25 mouse cellular contexts compared by ENCODE assay signal in the genomic region with DNA sequence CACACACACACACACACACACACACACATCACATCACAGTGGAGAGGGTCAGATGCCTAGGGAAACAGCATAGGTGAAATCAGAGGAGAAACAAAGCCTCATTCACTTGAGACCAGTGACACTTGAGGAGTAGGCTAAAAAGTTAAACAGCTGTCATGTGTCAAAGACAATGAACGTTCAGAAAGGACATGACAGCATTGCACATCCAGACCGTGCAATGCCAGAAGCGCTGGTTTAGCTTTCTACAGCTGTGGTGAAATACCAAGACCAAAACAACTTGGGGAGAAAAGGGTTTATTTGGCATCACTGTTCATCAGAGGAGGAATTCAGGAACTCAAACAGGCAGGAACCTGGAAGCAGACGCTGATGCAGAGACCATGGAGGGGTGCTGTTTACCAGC.
"Had no signal": no experiment of that assay in that cellular context is flagged by ENCODE, and none has a peak within 500 bp of the region (broad histone marks: within the 10 kb centered on the region; RNA-seq: fewer than 3 reads in every experiment).

No protein-coding gene starts in this region.

- H3K27me3 ChIP-seq: heart, embryonic 13.5 days; heart, embryonic 15.5 days; hindbrain, embryonic 13.5 days; hindbrain, embryonic 15.5 days; kidney, embryonic 15.5 days; limb, embryonic 12.5 days had no signal

- H3K4me3 ChIP-seq: heart, adult 2 months; heart, embryonic 13.5 days; heart, embryonic 15.5 days; hindbrain, embryonic 13.5 days; hindbrain, embryonic 15.5 days; kidney, embryonic 15.5 days; limb, embryonic 12.5 days had no signal

- DNase-seq: forebrain, postnatal 0 days; gastrocnemius, postnatal 14 days; gastrocnemius, postnatal 36 days; heart, adult 11 months; heart, adult 2 months; heart, postnatal 14 days; heart, postnatal 36 days; kidney, adult 11 months; kidney, adult 2 months; kidney, adult 9 months; kidney, postnatal 14 days; kidney, postnatal 36 days; layer of hippocampus, adult 9-11 months; layer of hippocampus, postnatal 36 days; left cerebral cortex, postnatal 4 days had no signal

- H3K36me3 ChIP-seq: heart, embryonic 13.5 days; heart, embryonic 15.5 days; hindbrain, embryonic 13.5 days; hindbrain, embryonic 15.5 days; kidney, embryonic 15.5 days; limb, embryonic 12.5 days had no signal

- H3K9me3 ChIP-seq: heart, embryonic 13.5 days; heart, embryonic 15.5 days; hindbrain, embryonic 13.5 days; hindbrain, embryonic 15.5 days; kidney, embryonic 15.5 days; limb, embryonic 12.5 days had no signal

- H3K4me1 ChIP-seq: hindbrain, embryonic 13.5 days; hindbrain, embryonic 15.5 days; kidney, embryonic 15.5 days; limb, embryonic 12.5 days had no signal

- H3K27ac ChIP-seq: heart, adult 2 months; heart, embryonic 13.5 days; heart, embryonic 15.5 days; hindbrain, embryonic 13.5 days; hindbrain, embryonic 15.5 days; hindbrain, postnatal 0 days; kidney, embryonic 15.5 days; kidney, postnatal 0 days; limb, embryonic 12.5 days had no signal

- ATAC-seq: forebrain, postnatal 0 days; hindbrain, postnatal 0 days; intestine, embryonic 16.5 days had no signal

- H3K9ac ChIP-seq: forebrain, postnatal 0 days; heart, embryonic 13.5 days; heart, embryonic 15.5 days; hindbrain, embryonic 13.5 days; hindbrain, embryonic 15.5 days; kidney, embryonic 15.5 days; limb, embryonic 12.5 days had no signal

- H3K4me2 ChIP-seq: heart, embryonic 11.5 days; heart, embryonic 13.5 days; heart, embryonic 15.5 days; hindbrain, embryonic 13.5 days; hindbrain, embryonic 15.5 days; kidney, embryonic 15.5 days; limb, embryonic 12.5 days had no signal
